Mouse (Mus musculus): ENCODE results near the gene Coro1a.

- TF ChIP-seq HCFC1 (IDR thresholded peaks at IDR 0.05; ENCODE audit: borderline replicate concordance, insufficient read depth, low read length) (no peak), ZNF384 (IDR thresholded peaks at IDR 0.05; ENCODE audit: low read depth, low read length) (no peak), ZC3H11A (IDR thresholded peaks at IDR 0.05; ENCODE audit: borderline replicate concordance, low read depth, low read length) (no peak), MAFK (IDR thresholded peaks at IDR 0.05; ENCODE audit: insufficient read depth, low read depth, low read length) (no peak), CHD2 (IDR thresholded peaks at IDR 0.05; ENCODE audit: low read depth, low read length) (no peak)
Observed at GRCm38 (mm10) chr7:126725077-126725476, 17.5 kb upstream of the Coro1a start.
